Mouse (Mus musculus) ZHBTc4 (cell line): Measurements from ENCODE around the gene Zfp513.
"Not testable (repeated sequence)": the region's sequence is repeated elsewhere in the genome, so short reads cannot be mapped to it uniquely, and the experiment has no call there.

Experiments
- DNase-seq: peaks from one replicate; pipeline ENCODE4 v3.0.0-alpha.2; 2011; ENCODE audit warnings: low read depth, low spot score

Gene Zfp513

GRCm38 (mm10) chr5:31201742-31202590 is at the start of gene Zfp513:
Gene Zfp513 (minus strand): TSS chr5:31202303.
- peak; percentile 99 for DNase-seq

- peak; percentile 82 for DNase-seq
These were observed 49.5 kb upstream of the Zfp513 start, which contains the start of gene Krtcap3 for GRCm38 (mm10) chr5:31251541-31252101. Gene Krtcap3 (plus strand): TSS chr5:31251691.

- no peak for DNase-seq
These were observed 48.6 kb upstream of the Zfp513 start for GRCm38 (mm10) chr5:31250716-31251115.

- no peak for DNase-seq
These were observed 40.1 kb upstream of the Zfp513 start for GRCm38 (mm10) chr5:31242191-31242590.

- no peak for DNase-seq
These were observed 39.5 kb upstream of the Zfp513 start for GRCm38 (mm10) chr5:31241522-31242034.

GRCm38 (mm10) chr5:31240637-31241521 is 38.8 kb upstream of the Zfp513 start, which contains the start of the genes Nrbp1 and Gm9970:
Gene Nrbp1 (plus strand): TSS chr5:31240864.
Gene Gm9970 (minus strand): TSS chr5:31241232.
- peak; percentile 99 for DNase-seq

- no peak for DNase-seq
These were observed 24.5 kb upstream of the Zfp513 start for GRCm38 (mm10) chr5:31226641-31227040.

GRCm38 (mm10) chr5:31222696-31223095 is 20.6 kb upstream of the Zfp513 start:
- DNase-seq: no peak

GRCm38 (mm10) chr5:31221304-31221945 is 19.3 kb upstream of the Zfp513 start:
- DNase-seq: peak; percentile 78

GRCm38 (mm10) chr5:31220448-31221303 is 18.6 kb upstream of the Zfp513 start, which contains the start of gene Ppm1g:
Gene Ppm1g (minus strand): TSS chr5:31220687.
- DNase-seq: peak; percentile 98

- peak; percentile 82 for DNase-seq
These were observed 17.9 kb upstream of the Zfp513 start for GRCm38 (mm10) chr5:31219911-31220447.

- no peak for DNase-seq
These were observed 17.4 kb upstream of the Zfp513 start for GRCm38 (mm10) chr5:31219474-31219873.

- peak; percentile 67 for DNase-seq
These were observed 17.0 kb upstream of the Zfp513 start for GRCm38 (mm10) chr5:31219070-31219469.

GRCm38 (mm10) chr5:31218294-31218693 is 16.2 kb upstream of the Zfp513 start:
- peak; percentile 40 for DNase-seq

GRCm38 (mm10) chr5:31216554-31216953 is 14.5 kb upstream of the Zfp513 start:
- not testable (repeated sequence) for DNase-seq

- no peak for DNase-seq
These were observed 2.3 kb upstream of the Zfp513 start for GRCm38 (mm10) chr5:31204421-31204820.

- no peak for DNase-seq
These were observed 1.8 kb upstream of the Zfp513 start for GRCm38 (mm10) chr5:31203866-31204265.

- DNase-seq: no peak
These were observed 830 bp upstream of the Zfp513 start for GRCm38 (mm10) chr5:31202933-31203332.

- no peak for DNase-seq
These were observed 911 bp downstream of the Zfp513 start for GRCm38 (mm10) chr5:31201042-31201741.
